Mouse (Mus musculus): ENCODE measurements around the gene C2cd2.

C2cd2 gene

GRCm38 (mm10) chr16:97877502-97877901, 84.9 kb downstream of the C2cd2 start:
- DNase-seq = no peak

GRCm38 (mm10) chr16:97875101-97875500, 87.3 kb downstream of the C2cd2 start:
- no peak for DNase-seq

GRCm38 (mm10) chr16:97874376-97874775, 88.0 kb downstream of the C2cd2 start:
- no peak for DNase-seq

- DNase-seq = no peak
Observed at GRCm38 (mm10) chr16:97872657-97873056, 89.7 kb downstream of the C2cd2 start.

GRCm38 (mm10) chr16:97869193-97870102, 93.0 kb downstream of the C2cd2 start:
- DNase-seq = no peak

GRCm38 (mm10) chr16:97863932-97864467, 98.4 kb downstream of the C2cd2 start:
- DNase-seq = no peak

GRCm38 (mm10) chr16:97856050-97856449, 106.3 kb downstream of the C2cd2 start:
- DNase-seq = no peak

GRCm38 (mm10) chr16:97851741-97852319, 110.6 kb downstream of the C2cd2 start, which contains the start of gene Prdm15:
TSS of gene Prdm15 (minus strand) at chr16:97851850.
- DNase-seq = peak; percentile 91

GRCm38 (mm10) chr16:97851061-97851740, 111.2 kb downstream of the C2cd2 start:
- peak; percentile 91 for DNase-seq

GRCm38 (mm10) chr16:97850667-97851060, 111.7 kb downstream of the C2cd2 start:
- DNase-seq = no peak

GRCm38 (mm10) chr16:97848832-97849231, 113.6 kb downstream of the C2cd2 start:
- DNase-seq = no peak

- DNase-seq = no peak
Observed at GRCm38 (mm10) chr16:97844967-97845937, 117.1 kb downstream of the C2cd2 start.

GRCm38 (mm10) chr16:97832154-97832553, 130.2 kb downstream of the C2cd2 start:
- DNase-seq = no peak

GRCm38 (mm10) chr16:97828207-97828606, 134.2 kb downstream of the C2cd2 start:
- DNase-seq = no peak

GRCm38 (mm10) chr16:97823311-97824007, 138.9 kb downstream of the C2cd2 start:
- DNase-seq = no peak

GRCm38 (mm10) chr16:97819532-97819931, 142.9 kb downstream of the C2cd2 start:
- DNase-seq = no peak

- DNase-seq = no peak
Observed at GRCm38 (mm10) chr16:97817414-97817813, 145.0 kb downstream of the C2cd2 start.

GRCm38 (mm10) chr16:97815269-97815668, 147.1 kb downstream of the C2cd2 start:
- DNase-seq = no peak

- no peak for DNase-seq
Observed at GRCm38 (mm10) chr16:97814060-97814459, 148.3 kb downstream of the C2cd2 start.

- no peak for DNase-seq
Observed at GRCm38 (mm10) chr16:97808881-97809280, 153.5 kb downstream of the C2cd2 start.

GRCm38 (mm10) chr16:97805646-97806045, 156.8 kb downstream of the C2cd2 start:
- DNase-seq = no peak
